Mouse (Mus musculus): ENCODE results near the gene Ntng1.

GRCm38 (mm10) chr3:110000349-110000748 lies 143.5 kb downstream of the Ntng1 start:
- TF ChIP-seq CTCF (conservative IDR thresholded peaks at IDR 0.05; ENCODE audit: insufficient read depth, insufficient read length, low read depth, low read length) = no peak
- no peak for TF ChIP-seq POLR2A (IDR thresholded peaks at IDR 0.05; ENCODE audit: low read depth, low read length)

All from kidney, adult 2 months (tissue).